Mouse (Mus musculus) layer of hippocampus, adult 9-11 months (tissue): Measurements from ENCODE around the gene Rpap2.

Source experiments
- DNase-seq: peaks from one replicate; pipeline ENCODE4 v3.0.0; 2022

Rpap2 gene

DNA sequence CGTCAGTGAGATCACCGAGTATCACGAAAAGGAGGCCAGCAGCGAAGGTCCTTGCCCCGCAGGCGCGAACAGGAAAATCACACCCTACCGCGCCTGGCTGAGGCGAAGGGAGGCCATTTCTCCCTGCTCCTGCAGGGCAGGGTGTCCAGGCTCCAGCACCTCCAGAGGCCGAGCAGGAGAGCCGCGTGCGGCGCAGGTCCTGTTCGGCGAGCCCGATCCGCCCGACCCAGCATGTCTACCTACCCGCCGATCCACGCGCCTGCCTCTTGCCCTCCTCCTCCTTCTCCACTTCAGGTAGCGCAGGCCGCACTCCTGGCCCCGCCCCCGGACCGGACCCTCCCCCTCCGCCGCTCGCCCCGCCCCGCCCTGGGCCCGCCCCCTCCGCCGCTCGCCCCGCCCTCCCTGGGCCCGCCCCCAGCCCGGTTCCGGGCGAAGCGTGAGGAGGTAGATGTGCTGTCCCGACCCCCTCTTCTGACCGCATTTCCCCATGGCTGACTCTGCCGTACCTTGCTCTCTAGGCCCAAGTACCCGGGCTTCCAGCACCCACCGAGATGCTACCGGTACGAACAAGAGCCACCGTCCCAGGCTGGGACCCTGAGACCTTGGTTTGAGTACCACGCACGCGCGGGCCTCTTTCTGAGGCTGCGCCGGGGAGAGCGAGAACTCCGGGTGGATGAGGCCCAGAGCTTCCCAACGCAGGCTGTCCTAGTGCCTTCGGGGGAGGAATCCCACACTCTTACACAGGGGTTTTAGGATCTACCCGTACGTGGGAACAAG is at the start of gene Rpap2, which contains the start of gene Glmn:
TSS of gene Rpap2 (plus strand) at position 73 of the 777 bp plus-strand sequence.
TSS of gene Glmn (minus strand) at position 588 of the 777 bp plus-strand sequence.
- DNase-seq = peak; percentile 81

DNA sequence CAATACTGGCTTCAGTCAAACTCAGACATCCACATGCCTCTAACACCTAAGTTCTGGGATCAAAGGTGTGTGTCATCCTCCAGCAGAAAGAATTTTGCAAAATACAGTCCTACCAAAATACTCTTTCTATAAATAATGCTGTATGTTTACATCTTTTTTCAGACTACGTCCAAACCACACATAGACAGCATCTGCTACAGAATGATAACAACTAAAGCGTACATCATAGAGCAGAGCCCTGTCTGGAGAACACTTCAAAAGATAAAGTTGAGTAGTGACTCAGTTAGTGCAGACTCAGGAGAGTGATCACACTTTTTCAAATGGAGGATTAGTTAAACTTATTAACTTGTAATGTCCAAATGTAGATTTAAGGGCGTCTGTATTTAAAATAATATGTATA is 49.2 kb upstream of the Rpap2 start:
- DNase-seq = no peak

DNA sequence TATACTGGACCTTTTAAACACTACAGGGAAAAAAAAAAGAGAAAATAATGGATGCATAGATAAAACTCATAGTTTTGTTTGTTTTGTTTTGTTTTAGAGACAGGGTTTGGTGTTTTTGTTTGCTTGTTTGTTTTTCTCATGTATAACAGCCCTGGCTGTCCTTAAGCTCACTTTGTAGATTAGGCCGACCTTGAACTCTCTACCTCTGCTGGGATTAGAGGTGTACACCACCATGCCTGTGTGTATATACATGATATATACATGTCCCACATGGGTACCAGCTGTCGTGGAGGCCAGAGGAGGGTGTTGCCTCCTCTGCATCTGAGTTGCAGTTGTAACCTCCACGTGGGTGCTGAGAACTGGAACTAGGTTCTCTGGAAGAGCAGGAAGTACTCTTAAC is 48.7 kb upstream of the Rpap2 start:
- no peak for DNase-seq

DNA sequence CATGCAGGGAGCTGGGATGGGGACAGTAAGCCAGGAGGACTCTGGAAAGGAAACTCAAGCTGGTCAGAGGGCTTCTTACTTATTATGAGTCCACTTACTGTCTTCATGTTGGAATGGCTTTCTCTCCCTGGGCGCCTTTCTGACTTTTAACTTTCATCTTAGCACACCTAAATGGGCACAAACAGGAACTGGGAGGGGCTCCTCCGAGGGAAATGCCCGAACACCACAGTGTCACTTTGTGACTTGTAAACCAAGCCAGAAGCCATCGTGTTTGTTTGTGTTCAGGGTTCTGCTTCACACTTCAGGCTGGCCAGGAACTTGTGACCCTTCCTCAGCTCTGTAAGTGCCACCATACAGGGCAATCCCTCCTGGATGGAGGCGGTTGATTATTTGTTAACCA is 42.8 kb upstream of the Rpap2 start:
- no peak for DNase-seq

DNA sequence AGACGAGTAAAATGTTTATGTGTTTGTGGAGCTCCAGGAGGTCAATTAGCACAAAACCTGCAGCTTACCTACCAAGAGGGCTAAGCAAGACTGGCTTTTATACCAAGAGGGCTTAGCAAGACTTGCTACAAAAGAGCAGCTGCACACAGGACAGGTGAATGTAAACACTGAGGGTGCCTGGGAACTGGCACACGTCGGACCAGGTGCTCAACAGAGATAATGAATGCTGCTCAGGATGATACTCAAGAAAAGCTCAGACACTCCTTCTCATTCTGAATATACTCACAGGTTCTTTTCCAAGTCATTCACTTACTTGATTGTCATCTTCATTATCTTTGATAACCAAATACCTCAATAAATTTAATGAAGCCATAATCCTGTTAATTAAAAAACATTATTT is 40.2 kb upstream of the Rpap2 start:
- no peak for DNase-seq

GRCm38 (mm10) chr5:107569148-107569547 is 28.0 kb upstream of the Rpap2 start:
- peak; percentile 14 for DNase-seq

- DNase-seq = no peak
Observed at GRCm38 (mm10) chr5:107598380-107598779, 1.2 kb downstream of the Rpap2 start.

DNA sequence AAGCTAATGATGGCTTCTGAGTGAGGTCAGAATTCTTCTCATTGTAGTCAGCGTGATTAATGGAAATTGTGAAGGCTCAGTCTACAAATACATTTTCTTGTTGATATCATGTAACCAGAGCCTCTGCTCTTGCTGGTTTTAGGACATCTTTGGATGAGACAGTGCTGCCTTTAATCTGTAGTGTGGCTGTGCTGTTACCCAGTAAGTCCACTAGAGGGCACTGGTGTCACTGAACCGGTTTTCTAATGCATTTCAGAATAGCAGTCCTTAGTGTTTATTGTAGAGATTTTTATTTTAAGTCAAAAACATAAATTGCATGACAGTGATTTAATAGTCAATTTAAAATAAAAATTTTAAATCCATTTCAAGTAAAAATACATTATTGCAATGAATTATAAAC is 14.1 kb downstream of the Rpap2 start:
- peak; percentile 52 for DNase-seq

DNA sequence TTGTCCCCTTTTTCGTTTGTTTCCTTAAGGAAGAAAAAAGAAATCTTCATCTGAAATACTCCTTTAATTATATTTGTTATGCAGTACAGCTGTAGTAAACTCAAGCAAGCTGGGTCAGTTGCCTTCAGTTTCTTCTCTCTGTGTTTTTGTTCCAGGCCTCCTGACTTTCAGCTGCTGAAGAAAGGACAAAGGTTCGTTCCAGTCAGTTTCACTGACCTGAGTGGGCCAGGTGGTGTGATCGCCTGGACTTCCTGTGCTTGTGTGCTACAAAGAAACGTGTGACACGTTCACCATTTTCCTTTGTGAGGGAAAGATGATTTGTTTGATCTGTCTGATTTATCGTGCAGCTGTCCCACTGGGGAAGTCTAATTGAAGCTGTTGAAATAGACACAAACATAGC is 20.8 kb downstream of the Rpap2 start:
- DNase-seq = no peak

DNA sequence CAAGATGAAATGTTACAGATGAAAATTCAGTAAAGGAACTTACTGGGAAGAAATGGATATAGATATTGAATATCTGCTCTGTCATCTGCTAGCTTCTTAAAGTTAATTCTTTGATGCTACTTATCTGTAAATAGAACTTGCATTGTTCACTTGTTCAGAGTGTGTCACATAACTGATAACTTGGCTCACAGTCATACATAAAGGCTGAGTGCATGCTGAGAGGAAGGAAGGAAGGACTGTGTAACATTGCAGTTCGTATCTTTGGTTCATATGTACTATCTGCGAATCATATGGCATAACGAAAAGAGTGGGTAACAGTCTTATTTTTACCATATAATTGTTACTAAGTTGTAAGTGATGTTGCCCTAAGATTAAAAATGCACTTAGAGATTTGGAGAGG is 24.2 kb downstream of the Rpap2 start:
- DNase-seq = no peak

GRCm38 (mm10) chr5:107633651-107634050 is 36.5 kb downstream of the Rpap2 start:
- no peak for DNase-seq

- no peak for DNase-seq
Observed at GRCm38 (mm10) chr5:107637106-107637505, 39.9 kb downstream of the Rpap2 start.

GRCm38 (mm10) chr5:107638366-107638765 is 41.2 kb downstream of the Rpap2 start:
- no peak for DNase-seq

DNA sequence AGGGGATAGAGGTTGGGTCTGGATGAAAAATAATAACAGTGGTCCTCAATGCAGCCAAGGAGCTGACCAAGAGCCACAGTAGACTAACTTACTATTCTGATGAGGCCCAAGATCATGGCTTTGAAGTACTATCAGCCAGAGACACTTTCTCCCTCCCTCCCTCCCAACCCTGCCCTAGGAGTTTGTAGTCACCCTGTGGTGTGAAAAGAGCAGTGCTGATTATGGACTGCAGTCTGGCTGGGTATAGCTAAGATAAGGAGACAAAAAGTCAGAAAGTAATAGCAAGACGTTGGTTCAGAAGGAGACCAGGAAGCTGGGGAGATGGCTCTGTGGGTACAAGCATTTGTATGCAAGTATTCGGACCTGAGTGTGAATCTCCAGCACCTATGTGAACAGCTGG is 47.4 kb downstream of the Rpap2 start:
- DNase-seq = no peak

GRCm38 (mm10) chr5:107645935-107646334 is 48.8 kb downstream of the Rpap2 start:
- DNase-seq = no peak

DNA sequence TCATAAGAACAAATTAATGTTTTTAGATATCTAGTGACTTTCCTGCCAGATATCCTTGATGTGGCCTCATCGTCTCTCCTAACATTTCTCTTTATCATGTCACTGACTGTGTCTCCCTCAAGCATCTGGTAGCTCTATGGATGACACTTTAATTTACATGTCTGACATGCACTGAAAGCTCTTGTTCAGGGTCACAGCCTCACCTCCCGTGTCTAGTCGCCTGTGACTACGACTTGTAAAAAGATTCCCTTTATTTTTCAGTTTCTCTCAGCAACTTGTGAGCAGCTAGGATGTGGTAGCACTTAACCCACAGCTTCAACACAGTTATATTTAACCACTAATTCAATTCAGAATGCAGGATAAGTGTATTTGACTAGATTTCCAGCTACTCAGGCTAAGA is 50.4 kb downstream of the Rpap2 start:
- no peak for DNase-seq

DNA sequence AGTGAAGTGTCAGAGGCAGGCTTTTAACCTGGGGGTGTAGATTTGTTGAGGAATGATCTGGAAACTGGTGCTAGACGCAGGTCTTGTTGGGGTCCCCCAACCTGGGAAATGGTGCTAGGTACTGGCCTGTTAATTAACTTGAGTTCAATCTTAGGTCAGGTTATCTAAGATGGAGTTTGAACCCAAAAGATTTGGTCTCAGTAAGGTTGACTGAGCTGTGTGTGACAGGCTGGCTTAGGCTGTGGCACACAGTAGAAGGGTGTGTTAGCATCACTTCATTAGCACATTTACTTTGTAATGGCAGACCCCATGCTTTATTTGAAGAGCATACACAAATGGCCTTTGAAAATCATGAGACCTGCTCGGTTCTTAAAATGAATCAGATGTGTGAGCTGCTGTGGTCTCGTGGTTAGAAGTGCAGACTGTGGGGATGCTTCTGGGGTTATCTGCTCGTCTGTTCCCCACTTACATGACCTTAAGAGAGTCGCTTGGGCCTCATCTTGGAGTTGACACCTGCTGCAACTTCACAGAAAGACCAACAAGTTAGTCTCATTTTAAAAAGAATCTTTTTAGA is 51.5 kb downstream of the Rpap2 start:
- no peak for DNase-seq

DNA sequence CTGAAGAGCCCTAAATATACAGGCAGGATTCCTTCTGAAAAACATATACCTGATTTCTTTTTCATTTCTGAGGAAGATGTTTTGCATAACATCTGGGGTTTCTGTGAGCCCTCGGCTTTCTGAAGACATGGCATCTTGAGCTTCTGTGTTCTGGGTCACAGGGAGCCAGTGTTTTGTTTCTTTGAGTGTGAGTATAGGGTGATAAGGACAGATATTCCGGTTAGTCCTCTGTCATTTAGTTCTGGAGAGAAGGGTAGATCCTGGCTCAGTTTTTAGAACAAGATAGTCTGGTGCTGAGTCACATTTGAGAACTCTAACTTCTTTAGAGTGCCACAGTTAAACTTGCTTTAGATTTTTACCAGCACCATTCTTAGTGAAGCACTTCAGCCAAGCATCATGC is 52.5 kb downstream of the Rpap2 start:
- DNase-seq = no peak

- DNase-seq = no peak
Observed at GRCm38 (mm10) chr5:107650427-107650826, 53.3 kb downstream of the Rpap2 start.

DNA sequence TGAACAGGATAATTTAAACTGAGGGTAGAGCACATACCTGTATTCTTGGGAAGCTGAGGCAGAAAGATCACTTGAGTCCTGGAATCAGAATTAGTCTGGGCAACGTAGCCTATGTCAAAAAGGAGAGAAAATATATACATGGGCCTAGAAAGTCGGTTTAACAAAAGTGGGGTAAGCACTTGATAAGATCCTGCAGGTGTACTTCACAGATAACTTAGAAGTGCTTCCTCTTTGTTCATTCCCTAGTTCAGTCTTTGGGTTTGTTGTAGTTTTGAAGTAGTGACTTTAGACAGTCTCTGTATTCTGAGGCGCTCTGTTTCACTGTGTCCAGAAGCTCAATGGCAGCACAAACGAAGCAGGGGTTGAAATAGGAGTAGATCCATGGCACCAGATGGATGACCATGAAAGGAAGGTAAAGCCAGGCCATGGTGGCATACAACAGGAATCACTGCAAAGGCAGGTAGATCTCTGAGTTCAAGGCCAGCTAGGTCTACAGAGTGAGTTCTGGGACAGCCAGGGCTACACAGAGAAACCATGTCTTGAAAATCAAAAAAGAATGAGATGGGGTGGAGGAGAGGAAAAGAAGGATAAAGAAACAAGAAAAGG is 55.0 kb downstream of the Rpap2 start:
- DNase-seq = no peak

GRCm38 (mm10) chr5:107678392-107678791 is 81.2 kb downstream of the Rpap2 start:
- DNase-seq = no peak

- no peak for DNase-seq
Observed at GRCm38 (mm10) chr5:107681300-107681699, 84.1 kb downstream of the Rpap2 start.

DNA sequence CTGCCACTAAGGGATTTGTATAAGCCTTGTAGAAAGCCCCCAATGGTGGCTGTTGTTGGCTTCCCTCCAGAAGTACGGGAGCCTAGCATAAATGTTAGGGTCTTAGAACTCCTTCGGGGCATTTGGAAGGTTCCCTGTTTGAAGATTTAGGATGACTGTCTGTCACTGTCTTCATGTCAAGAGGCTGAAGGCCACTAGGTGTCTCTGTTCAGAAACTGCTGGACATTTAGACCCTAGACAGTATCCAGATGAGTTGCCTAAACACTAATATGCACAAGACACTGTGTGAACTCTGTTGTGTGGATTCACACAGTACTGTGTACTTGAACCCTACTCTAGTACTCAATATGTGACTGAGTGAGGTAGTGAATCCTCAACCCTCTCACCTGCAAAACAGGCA is 87.2 kb downstream of the Rpap2 start:
- DNase-seq = no peak

- DNase-seq = no peak
Observed at GRCm38 (mm10) chr5:107687161-107687560, 90.0 kb downstream of the Rpap2 start.
